In genomic region chr12:36326101-36326521, GRCm38 (mm10) we compare ENCODE assay signal across 18 mouse cellular contexts. TPM values are rescaled to one million over a fixed set of nuclear protein-coding genes. Genes with fewer than 3 reads are reported as not detected.
"Had no signal": no experiment of that assay in that cellular context is flagged by ENCODE, and none has a peak within 500 bp of the region (broad histone marks: within the 10 kb centered on the region; RNA-seq: fewer than 3 reads in every experiment).

No protein-coding gene starts in this region.

- H3K9me3 ChIP-seq: intestine, embryonic 15.5 days; kidney, embryonic 15.5 days; liver, embryonic 15.5 days; neural tube, embryonic 13.5 days; stomach, embryonic 15.5 days had no signal

- H3K27ac ChIP-seq: hindbrain, postnatal 0 days; intestine, embryonic 15.5 days; kidney, embryonic 15.5 days; limb, embryonic 13.5 days; liver, embryonic 15.5 days; macrophage; neural tube, embryonic 13.5 days; stomach, embryonic 15.5 days had no signal

- H3K4me3 ChIP-seq: intestine, embryonic 15.5 days; kidney, embryonic 15.5 days; limb, embryonic 13.5 days; liver, embryonic 15.5 days; neural tube, embryonic 13.5 days; stomach, embryonic 15.5 days had no signal

- H3K4me1 ChIP-seq: intestine, embryonic 15.5 days; kidney, embryonic 15.5 days; limb, embryonic 13.5 days; liver, embryonic 15.5 days; neural tube, embryonic 13.5 days; stomach, embryonic 15.5 days had no signal

- H3K4me2 ChIP-seq: intestine, embryonic 15.5 days; kidney, embryonic 15.5 days; limb, embryonic 13.5 days; liver, embryonic 11.5 days; liver, embryonic 15.5 days; lung, embryonic 14.5 days; neural tube, embryonic 13.5 days; stomach, embryonic 15.5 days had no signal

- H3K9ac ChIP-seq: intestine, embryonic 15.5 days; kidney, embryonic 15.5 days; limb, embryonic 13.5 days; liver, embryonic 15.5 days; lung, embryonic 14.5 days; neural tube, embryonic 13.5 days; stomach, embryonic 15.5 days had no signal

- ATAC-seq: hindbrain, postnatal 0 days; intestine, embryonic 15.5 days had no signal

- DNase-seq: kidney, adult 18-20 months; kidney, postnatal 14 days; left cerebral cortex, postnatal 4 days; lung, embryonic 14.5 days; lung, postnatal 10 days; midbrain, embryonic 14.5 days; right cerebral cortex, adult 18-20 months; thymus, adult 2 months; thymus, postnatal 25 days had no signal

- H3K36me3 ChIP-seq: intestine, embryonic 15.5 days; kidney, embryonic 15.5 days; limb, embryonic 13.5 days; liver, embryonic 15.5 days; neural tube, embryonic 13.5 days; stomach, embryonic 15.5 days had no signal

- H3K27me3 ChIP-seq: intestine, embryonic 15.5 days; kidney, embryonic 15.5 days; limb, embryonic 13.5 days; liver, embryonic 15.5 days; neural tube, embryonic 13.5 days; stomach, embryonic 15.5 days had no signal

RNA-seq across cellular contexts. Expression of gene Sostdc1, which starts 12.2 kb away (rescaled TPM):
- polyA plus RNA-seq: macrophage had no signal

RNA-seq across cellular contexts. Expression of gene D630036H23Rik, which starts 55.9 kb away (rescaled TPM):
- polyA plus RNA-seq: macrophage had no signal
